Mouse (Mus musculus) left cerebral cortex, adult 2 months (tissue): ENCODE measurements at regions not wholly inside any gene's neighbourhood (a gene's known extent, or its start where the extent isn't known, plus 50 kb on each side); places are given as distances from the start of the nearest gene placed in this dataset.
"Not testable (repeated sequence)": the region's sequence is repeated elsewhere in the genome, so short reads cannot be mapped to it uniquely, and the experiment has no call there.

Source experiments
- DNase-seq, 2 experiments: peaks; one replicate each; pipeline ENCODE4 v3.0.0; 2021 to 2022; ENCODE audit warnings: low spot score in 2 of 2, mixed read lengths in 1 of 2; ENCODE audit errors: extremely low spot score in 1 of 2
- H3K27ac ChIP-seq: fragments of 200-600 bp; 2 replicates; pipeline ENCODE4 v1.8.1; 2022
- H3K4me3 ChIP-seq: fragments of 200-600 bp; 2 replicates; pipeline ENCODE4 v1.8.1; 2022
- CTCF ChIP-seq: fragments of 200-600 bp; IDR thresholded peaks from 2 replicates; pipeline ENCODE4 v1.8.1; 2022; ENCODE audit warnings: antibody characterized with exemption, mild to moderate bottlenecking, moderate library complexity
- intact Hi-C: fragments of 180-260 bp; cut with DNase I; formaldehyde crosslinking; loops from one replicate; pipeline ENCODE4 v1.15.1; 2025

DNA sequence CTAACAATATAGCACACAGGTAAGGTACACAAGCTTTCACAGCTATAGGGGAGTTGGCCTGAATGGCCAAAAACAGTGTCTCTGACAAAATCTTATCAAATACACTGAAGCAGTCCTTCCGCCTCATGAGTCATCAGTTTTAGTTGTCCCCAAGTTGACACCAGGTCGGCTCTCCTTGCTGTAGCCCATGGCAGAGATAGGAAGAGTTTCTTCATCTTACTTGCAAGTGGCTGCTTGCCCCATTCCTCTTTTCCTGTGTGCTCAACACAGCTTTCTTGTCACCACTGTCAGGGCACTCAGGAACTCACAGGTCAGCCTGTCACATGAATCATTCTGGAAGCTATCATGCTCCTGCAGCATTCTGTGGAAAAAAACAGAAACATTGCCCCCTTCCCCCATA lies 77.1 kb downstream of the Olfr721-ps1 start:
- DNase-seq, intact Hi-C loops, H3K27ac ChIP-seq, H3K4me3 ChIP-seq: not testable (repeated sequence)

DNA sequence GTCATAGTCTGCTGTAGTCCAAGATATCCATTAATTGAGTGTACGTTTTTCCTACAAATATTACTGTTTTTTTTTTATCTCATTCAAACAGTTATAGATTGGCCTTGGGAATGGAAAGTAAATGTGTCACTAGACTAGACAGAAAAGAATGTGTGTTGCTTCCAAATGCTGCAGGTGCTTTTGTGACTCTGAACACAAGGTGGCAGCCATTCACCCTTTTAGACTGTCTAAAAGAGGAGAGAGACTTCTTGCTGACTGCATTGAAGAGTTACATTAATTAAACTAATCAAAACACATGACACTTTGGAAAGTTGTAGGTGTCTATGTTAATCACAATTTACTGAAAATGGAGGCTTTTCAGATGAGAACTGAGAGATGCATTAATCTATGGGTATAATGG lies 80.7 kb downstream of the Olfr721-ps1 start:
- intact Hi-C loops = loop anchor here (2.0 to 10.0 kb wide), 3 partner anchors 381 to 1723 kb away; no protein-coding TSS in a partner anchor
- DNase-seq = peak; percentile 22 to 24
- H3K4me3 ChIP-seq = no peak overlapping the region
- no peak overlapping the region for H3K27ac ChIP-seq
- TF ChIP-seq CTCF = peak; percentile 69

DNA sequence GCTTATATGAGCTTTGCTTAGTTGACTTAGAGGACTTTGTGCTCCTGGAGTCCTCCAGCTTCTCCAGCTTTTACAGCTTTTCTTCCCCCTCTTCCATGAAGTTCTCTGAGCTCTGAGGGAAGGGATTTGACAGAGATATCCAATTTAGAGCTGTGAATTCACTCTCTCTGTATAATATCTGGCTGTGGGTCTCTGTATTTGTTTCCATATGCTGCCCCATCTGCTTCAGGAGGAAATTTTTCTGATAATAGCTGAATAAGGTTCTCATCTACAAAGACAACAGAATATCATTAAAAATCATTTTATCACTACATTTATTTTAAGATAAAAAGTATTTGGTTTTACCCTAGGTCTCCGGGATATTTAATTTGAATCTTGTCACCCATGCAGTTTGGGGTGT lies 85.3 kb downstream of the Olfr721-ps1 start:
- no peak for TF ChIP-seq CTCF
- no peak for DNase-seq
- H3K27ac ChIP-seq = no peak overlapping the region
- intact Hi-C loops = loop anchor here (10.0 kb wide), 1 partner anchor 1718 kb away; no protein-coding TSS in a partner anchor
- no peak overlapping the region for H3K4me3 ChIP-seq

DNA sequence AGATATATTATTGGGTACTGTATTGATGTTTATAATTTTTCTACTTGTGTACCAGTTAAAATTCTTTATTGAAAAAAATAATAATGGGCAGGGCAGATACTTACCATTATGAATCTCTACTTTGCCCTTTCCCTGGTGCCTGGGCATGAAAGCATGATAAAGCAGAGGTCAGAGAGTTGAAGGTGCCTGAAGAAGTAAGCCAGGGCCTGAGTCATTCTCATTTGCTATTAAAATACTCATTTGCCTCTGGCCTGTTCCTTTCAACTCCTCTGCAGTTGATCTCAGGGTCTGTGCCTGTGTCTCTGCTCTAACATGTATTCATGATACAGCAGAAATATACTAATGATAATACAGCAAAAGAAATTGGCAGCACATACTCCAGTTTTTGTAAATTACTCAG lies 89.4 kb downstream of the Olfr721-ps1 start:
- TF ChIP-seq CTCF = no peak
- intact Hi-C loops = no loop called here
- no peak overlapping the region for H3K4me3 ChIP-seq
- DNase-seq = no peak
- H3K27ac ChIP-seq = no peak overlapping the region

DNA sequence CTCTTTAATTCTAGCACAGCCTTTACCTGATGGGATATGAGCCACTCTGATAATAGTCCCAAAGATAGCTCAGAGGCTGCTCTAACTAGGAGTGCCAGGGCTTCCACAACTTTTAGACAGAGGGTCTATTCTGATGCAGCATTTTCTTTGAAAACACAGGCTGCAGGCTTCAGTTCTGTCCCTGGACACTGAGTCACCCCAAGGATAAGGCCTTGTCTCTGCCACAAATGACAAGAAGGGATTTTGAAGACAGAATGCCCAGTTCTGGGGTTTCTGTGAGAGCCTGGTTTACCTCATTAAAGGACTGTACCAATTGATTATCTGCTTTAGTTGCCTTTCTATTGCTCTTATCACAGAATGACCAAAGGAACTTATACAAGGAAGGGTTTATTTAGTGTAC lies 90.9 kb downstream of the Olfr721-ps1 start:
- Histone ChIP-seq H3K4me3 (no peak overlapping the region), H3K27ac (no peak overlapping the region)
- TF ChIP-seq CTCF = no peak
- DNase-seq = no peak
- intact Hi-C loops = no loop called here

GRCm38 (mm10) chr14:14511927-14512326 lies 110.8 kb downstream of the Olfr721-ps1 start:
- Histone ChIP-seq H3K27ac (no peak overlapping the region), H3K4me3 (no peak overlapping the region)
- DNase-seq = no peak
- no peak for TF ChIP-seq CTCF
- intact Hi-C loops = no loop called here

DNA sequence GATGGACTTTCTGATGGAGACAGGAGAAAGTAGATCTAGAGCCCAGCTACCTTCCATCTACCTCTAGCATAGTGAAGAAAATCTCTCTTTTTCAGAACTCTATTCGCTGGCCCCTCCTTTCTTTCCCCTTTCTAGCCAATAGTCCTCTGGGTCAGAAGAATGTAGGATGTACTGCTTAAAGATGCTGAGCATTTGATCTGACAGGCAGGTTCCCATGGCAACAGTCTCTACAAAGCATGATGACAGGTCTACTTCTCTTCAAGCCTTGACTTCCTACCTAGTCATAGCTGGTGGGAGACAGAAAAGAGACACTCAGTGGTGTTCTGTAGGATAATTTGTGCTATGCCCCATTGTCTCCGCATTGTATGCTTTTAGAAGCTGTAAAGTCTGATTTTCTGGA lies 112.0 kb downstream of the Olfr721-ps1 start:
- DNase-seq = no peak
- no peak overlapping the region for H3K27ac ChIP-seq
- intact Hi-C loops = no loop called here
- no peak overlapping the region for H3K4me3 ChIP-seq
- no peak for TF ChIP-seq CTCF

- H3K4me3 ChIP-seq = no peak overlapping the region
- no peak overlapping the region for H3K27ac ChIP-seq
- intact Hi-C loops = no loop called here
- TF ChIP-seq CTCF = no peak
- no peak for DNase-seq
Observed at GRCm38 (mm10) chr14:14513498-14513897, 112.4 kb downstream of the Olfr721-ps1 start.

- Histone ChIP-seq H3K27ac (no peak overlapping the region), H3K4me3 (no peak overlapping the region)
- DNase-seq = no peak
- TF ChIP-seq CTCF = no peak
- intact Hi-C loops = no loop called here
Observed at GRCm38 (mm10) chr14:14514440-14515172, 113.5 kb downstream of the Olfr721-ps1 start.

DNA sequence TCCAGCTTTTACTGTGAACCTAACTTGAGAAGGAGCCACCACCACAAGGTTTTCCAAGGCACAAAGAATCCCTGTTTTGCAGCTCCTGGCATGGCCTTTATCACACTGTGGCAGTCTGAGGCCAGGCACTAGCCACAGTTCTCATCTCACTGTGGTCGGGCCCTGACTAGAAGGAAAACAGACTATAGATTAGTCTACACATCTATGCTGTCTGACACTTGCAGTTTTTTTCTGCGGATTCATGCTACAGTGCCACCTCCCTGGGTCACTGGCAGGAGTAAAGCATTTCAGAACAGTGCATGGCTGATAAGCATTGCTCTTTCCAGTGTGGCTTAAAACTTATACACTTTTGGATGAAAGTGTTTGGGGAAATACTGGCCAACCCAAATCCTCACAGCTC lies 114.3 kb downstream of the Olfr721-ps1 start:
- no peak overlapping the region for H3K27ac ChIP-seq
- TF ChIP-seq CTCF = no peak
- H3K4me3 ChIP-seq = no peak overlapping the region
- DNase-seq = no peak
- intact Hi-C loops = no loop called here

- no peak overlapping the region for H3K4me3 ChIP-seq
- H3K27ac ChIP-seq = no peak overlapping the region
- DNase-seq = no peak
- intact Hi-C loops = no loop called here
- TF ChIP-seq CTCF = no peak
Observed at GRCm38 (mm10) chr14:14515918-14516317, 114.8 kb downstream of the Olfr721-ps1 start.

- no peak overlapping the region for H3K27ac ChIP-seq
- no peak for DNase-seq
- TF ChIP-seq CTCF = no peak
- intact Hi-C loops = no loop called here
- no peak overlapping the region for H3K4me3 ChIP-seq
Observed at GRCm38 (mm10) chr14:14518027-14518426, 116.9 kb downstream of the Olfr721-ps1 start.

- DNase-seq = no peak
- intact Hi-C loops = no loop called here
- no peak overlapping the region for H3K4me3 ChIP-seq
- no peak for TF ChIP-seq CTCF
- H3K27ac ChIP-seq = no peak overlapping the region
Observed at GRCm38 (mm10) chr14:14518841-14519240, 117.7 kb downstream of the Olfr721-ps1 start.
